Mouse (Mus musculus) right cerebral cortex, adult 18-20 months (tissue): ENCODE results near the gene Kcna7.
A peak's percentile ranks its signal among the peaks of the same experiment; 100 is the strongest.
"Not testable (repeated sequence)": the region's sequence is repeated elsewhere in the genome, so short reads cannot be mapped to it uniquely, and the experiment has no call there.

Experiments
- DNase-seq: peaks from one replicate; pipeline ENCODE4 v3.0.0; 2022; ENCODE audit warnings: mixed read lengths

Gene Kcna7

DNA sequence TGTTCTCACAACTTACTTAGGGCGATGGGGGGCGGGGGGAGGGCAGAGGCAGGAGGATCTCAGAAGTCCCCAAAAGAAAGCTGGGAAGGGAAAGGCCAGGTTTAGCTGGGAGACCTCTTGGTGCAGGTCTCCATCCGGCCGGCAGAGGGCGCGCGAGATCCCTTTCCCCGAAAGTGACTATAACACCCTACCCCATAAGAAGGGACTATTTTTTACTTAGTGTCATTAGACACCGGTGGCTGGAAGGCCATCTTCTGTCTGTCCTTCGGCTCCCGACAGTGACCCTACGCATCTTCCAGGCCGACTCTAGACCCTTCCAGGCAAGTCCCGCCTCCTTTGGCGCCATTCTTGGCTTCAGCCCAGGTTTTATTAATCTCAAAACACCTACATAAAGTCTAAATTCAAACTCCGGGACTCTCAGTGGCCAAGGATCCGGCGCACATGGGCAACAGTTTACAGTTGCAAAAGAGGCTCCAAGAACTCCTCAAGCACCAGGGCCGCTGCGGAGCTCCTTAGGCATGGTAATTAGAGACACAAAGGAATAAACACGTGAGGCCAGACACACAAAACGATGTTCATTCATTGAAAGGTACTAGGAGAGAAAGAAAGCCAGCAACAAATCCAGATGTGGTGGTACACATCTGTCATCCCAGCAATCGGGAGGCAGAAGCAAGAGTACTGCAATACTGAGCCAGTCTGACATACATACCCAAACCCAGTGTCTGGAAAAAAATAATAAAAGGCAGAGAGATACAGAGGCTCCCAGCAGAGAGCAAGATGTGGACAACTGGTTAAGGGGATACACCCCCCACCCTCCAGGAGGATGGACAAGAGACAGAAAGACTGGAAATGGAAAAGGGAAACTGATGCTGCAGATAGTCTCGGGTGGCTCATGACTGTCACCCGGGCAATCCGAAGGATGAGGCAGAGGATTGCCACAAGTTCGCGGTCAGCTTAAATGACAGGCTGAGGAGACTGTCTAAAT lies at the start of gene Kcna7:
Kcna7 (plus strand) TSS at position 563 of the 985 bp plus-strand sequence.
- peak; percentile 54 for DNase-seq

DNA sequence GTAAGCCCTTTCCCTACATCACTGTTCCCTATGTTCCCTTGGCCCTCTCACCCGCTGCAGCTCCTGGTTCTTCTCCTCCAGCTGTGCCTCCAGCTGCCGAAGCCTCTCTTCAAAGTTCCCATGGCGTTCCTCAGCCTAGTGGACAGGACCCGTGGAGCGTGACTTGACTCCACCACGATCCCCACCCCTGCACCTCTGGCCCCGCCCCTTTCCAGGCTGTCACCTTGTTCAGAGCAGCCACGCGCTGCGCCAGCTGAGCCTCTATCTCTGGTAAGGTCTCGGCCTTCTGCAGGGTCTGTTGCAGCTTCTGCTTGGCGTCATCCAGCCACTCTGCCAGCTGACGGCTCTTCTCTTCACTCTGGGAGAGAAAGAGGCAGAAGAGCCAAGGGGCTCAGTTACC lies 49.4 kb upstream of the Kcna7 start:
- DNase-seq: no peak

DNA sequence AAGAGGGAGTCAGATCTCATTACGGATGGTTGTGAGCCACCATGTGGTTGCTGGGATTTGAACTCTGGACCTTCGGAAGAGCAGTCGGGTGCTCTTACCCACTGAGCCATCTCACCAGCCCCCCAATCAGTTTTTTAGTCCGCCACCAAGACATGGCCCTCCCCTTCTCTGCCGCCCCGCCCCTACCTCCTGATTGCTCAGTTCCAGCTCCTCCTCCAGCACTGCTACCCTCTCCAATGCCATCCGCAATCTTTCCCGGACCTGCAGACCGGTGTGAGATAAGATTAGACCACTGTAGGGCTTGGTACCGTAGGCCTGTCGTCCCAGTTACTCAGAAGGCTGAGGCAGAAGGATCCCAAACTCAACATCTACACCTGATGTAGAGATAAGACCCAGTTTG lies 46.4 kb upstream of the Kcna7 start:
- not testable (repeated sequence) for DNase-seq

DNA sequence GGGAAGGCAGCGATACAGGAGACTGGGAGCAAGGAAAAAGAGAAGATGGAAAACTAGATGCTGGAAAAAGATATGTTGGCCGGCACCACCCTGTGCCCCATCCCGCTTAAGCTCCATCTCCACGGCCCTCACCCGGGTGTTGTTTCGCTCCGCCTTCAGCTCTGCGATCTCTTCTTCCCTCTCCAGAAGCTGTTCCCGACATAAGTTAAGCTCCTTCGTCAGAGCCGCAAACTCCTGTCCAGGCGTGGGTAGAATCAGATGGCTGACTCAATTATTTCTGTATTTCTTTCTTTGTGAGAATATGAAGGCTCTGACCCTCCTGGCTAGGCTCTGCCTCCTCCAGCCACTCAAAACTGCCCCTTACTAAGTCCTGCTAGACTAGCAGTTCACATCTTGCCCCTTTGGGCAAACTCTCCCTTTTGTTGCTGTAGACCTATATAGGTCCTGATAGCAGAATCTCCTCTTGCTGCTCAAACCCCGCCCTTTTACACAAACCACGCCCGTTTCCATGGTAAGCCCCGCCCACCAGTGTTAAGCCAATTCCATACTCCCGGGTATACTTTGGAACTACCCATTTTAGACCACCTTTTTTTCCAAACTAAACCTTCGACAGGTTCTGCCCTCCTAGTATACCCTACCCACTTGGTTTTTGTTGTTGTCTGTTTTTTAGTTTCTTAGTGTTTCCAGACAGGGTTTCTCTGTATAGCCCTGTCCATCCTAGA lies 44.9 kb upstream of the Kcna7 start:
- DNase-seq: no peak

DNA sequence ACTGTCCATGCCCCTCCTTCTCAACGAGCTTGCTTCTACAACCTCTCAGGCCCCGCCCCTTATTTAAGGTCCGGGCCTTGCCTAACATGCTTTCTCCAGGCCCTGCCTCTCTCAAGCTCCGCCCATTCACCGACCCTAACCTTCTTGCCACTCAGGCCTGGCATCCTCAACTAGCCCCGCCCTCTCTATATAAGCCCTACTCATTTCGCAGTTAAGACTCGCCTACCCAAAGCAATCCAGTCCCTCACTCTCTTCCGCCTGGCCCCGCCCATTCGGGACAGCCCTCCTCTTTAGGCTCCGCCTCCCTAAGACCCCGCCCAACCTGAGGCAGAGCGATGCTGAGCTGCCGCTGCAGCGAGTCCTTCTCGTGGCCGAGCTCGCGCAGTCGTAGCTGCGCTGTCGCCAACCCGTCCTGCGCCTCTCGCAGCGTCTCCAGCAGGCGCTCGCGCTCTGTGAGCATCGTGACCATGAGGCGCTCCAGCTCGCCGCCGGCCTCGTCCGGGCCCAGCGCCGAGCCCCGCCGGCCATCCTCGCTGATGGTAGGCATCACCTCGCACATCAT lies 44.1 kb upstream of the Kcna7 start:
- DNase-seq: peak; percentile 89

DNA sequence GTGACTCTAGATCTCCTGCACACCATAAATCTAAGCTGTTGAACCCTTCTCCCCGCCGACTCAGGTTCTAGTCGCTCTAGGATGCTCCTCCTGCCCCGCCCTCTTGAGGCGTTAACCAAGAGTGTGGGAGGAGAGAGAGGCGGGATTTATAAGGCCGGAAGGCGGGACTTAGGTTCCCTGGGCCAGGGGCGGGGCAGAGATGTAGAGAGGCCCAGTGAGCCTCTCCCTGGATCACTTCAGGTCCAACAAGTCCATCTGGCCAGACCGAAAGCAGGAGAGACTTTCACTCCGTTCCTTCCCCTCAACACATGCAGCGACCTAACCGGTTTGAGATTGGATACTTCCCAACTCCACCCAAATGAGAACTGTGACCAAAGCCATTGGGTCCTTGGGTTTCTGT lies 42.7 kb upstream of the Kcna7 start:
- no peak for DNase-seq

DNA sequence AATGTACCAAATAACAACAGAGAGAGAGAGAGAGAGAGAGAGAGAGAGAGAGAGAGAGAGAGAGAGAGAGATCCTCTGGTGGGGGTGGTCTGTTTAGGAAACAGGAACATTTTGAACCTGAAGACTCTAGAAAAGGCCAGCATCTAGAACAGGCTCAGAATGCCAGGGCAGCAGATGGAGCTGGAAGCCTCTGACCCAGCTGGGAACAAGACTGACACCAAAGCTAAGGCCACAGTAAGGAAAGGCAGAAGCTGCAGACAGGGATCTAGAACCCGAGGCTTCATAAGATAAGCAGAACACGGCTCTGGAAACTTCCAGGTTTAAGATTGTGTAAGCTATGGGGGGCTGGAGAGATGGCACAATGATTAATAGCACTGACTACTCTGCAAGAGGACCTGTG lies 41.5 kb upstream of the Kcna7 start:
- DNase-seq: no peak

DNA sequence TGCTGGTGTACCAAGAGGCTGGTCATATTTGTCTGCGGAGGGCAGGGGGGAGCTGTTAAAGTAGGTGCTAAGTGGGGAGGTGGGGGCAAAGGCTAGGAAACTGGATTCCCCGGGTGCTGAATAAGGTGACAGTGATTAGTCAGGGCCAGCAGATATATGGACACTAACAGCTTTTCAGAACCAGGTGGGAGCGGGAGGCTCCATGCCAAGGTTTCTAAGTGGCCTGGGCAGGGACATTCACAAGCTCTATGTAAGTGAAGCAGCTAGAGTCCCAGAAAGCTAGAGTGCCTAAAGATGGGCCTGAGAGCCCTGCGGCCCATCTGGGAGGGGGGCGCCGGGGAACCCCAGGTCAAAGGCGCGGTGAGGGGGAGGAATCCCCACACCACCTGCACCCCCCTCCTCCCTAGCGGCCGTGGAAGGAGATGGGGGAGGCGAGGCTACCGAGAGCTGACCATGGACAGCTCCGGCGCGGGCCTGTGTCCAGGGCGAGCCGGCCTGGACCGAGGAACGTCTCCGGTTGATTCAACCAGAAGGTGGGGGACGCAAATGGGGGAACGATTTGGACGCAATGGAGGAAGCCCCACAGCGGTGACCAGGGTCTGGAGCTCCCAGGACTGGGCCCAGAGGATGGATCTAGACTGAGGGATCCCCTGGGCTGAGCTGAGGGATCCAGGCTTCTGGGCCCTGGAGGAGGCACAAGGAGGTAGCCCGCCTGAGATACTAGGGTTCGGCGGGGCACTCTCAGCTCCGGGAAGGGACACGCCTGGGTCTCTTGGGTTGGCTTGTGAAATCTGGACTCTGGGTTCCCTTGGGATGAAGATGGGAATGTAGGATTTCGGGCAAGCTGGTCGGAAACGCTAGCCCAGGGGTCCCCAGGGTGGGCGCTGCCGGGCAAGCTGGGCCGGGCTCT lies 39.5 kb upstream of the Kcna7 start:
- DNase-seq: no peak

DNA sequence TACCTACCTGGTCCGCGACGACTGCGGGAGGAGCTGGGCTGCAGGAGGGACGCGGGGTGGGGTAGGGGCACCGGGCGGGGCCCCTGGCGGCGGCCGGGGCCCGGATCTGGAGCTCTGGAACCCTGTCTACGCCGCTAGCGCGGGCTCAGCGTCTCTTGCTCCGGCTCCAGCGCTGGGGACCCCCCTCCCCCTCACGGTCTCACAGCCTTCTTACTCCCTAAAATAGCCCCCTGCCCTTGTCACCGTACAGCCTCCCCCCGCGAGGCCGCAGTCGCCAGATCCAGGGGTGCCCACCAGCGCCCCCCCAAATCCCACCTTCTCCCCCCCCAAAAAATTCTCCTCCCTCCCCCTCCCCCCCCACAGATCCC lies 38.8 kb upstream of the Kcna7 start, which contains the start of gene Ppfia3:
Ppfia3 (minus strand) TSS at position 368 of the 368 bp plus-strand sequence.
- DNase-seq: no peak

DNA sequence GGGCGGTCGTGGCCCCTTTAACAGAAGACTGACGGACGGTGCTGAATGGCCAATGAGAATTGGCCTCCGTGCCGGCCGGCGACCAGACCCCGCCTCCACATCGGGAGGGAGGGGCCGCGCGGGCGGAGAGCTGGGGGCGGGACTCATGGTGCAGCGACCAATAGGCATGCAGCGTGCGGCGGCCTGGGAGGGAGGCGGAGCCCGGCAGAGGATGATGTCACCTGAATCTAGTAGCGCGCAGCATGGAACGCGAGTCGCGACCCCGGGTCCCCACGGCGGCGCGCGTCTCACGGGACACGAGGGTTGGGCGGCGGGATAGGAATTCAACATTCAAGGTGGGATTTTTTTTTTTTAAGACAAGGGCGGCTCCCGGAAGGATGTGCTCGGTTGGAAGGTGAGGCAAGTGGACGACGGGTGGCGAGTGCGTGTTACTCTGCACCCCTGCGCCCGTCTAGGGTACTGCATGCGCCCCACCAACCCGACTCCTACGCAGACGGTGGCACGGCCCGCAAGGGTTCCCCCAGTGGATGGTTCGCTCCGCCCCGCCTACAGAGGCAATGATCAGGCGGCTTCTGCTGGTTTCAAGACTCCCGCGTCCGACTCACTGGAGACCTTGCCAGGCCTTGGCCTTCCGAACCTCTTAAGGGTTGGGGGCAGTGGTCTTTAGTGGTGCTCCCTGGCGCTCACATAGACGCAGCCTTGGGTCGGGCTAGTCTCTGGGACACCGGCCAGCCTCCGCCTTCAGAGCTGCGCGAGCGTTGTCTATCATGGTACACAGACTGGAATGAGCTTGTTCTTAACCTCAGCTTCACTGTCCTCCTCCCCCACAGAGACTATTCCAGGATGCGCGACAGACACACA lies 38.2 kb upstream of the Kcna7 start:
- peak; percentile 98 for DNase-seq

DNA sequence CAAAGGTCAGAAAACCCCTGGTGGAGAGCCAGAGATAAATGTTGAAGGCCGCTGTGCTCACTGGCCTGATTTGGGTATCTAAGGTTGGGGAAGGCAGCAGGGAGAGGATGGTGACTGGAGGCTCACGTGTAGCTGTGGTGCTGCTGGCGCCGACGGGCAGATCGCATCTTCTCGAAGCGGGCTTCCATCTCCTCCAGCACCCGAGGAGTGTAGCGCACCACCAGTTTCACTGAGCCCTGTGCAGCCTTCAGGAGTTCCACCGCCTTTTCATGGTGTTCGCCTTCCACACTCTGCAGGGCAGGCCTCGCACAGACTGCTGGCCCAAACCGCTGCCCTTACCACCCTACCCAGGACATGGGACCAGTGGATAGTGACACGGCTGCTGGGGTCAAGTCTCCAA lies 37.3 kb upstream of the Kcna7 start:
- peak; percentile 38 for DNase-seq

DNA sequence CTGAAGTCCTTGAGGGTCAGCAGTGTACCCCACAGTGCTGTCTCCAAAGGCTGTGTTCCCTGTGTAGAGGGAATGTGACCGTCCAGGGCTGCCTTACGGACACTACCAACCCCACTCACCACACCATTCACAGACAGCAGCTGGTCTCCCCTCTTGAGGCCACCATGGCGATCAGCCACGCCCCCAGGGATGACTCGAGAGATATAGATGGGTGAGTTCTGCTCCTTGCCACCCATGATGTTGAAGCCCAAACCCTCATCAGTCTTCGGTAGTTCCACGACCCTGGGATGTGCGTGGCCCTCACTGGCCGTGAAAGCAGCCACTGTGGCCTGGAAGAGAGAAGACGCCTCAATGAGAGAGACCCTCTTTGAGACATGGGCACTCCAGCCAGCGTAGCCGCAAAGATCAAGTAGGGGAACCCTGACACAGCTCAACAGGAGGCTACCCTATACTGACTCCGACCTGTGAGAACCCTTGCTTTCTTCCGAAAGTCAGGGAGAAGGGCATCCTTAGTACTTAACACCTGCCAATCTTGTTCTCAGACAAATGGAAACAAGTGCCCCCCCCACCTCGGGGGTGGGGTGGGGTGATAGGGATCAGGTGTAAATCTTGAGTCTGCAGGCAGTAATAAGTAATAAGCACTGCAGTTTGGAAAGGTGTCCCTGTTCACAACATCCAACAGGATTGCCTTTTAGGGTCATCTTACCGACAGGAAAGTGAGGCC lies 36.3 kb upstream of the Kcna7 start:
- DNase-seq: no peak

DNA sequence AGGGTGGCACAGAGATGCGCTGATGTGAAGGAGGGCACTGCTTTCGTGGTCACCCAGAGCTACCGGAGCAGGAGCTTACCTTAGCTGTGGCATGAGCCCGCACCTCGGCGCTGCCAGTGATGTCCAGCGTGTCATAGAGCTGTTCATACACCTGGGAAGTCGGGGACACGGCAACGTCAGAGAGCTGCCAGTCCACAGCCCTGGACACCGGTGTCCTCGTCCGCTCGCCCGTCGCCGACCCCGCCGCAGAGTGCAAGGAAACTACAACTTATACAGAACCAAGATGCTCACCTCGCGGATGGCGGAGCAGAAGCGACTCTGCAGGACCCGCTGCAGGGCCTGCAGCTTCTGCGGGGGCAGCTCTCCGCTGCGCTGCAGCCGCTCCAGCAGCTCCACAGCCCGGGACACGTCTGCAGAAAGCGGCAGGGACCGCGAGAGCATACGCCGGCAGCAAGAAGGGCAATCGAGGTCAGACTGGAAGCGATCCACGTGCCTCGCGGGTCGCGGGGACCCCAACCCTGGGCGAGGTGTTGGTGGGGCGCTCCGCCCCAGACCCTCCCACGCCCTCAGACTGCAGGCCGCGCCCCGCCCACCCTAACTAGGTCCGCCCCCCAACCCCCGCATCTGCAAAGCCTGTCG lies 35.5 kb upstream of the Kcna7 start:
- DNase-seq: no peak

DNA sequence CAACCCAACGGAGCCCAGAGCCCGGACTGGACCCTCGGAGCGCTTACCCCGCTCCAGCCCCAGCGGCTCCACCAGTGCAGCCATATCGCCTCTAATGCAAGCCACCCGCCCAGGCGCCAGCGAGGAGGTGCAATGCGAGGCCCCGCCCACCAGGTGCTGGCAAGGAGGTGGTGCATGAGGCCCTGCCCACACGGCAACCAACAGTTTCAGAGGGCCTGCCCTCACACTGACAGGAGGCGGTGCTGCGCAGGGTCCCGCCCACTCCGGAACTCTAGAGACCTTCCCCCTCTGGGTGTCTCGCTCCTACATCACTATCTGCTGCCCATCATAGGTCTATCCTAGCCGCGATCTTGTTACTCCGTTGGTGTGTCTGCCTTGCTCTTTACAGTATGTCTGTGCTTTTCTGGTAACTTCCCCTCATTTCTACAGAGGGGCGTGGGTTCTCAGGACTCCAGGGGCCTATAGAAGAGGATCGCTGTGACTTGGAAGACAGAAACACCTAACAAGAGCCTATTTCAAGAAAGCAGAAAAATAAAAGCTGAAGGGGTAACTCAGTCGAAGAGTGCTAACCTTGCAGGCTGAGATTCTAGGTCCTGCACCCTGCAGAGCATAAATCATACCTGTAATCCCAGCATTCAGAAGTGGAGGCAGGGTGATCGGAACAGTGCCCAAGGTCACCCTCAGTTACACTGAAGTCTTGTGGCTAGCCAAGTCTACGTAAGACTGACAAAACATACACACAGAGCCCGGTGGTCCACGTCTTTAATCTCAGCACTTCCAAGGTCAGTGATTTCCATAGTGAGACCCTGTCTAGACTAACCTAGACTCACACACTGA lies 34.8 kb upstream of the Kcna7 start, which contains the start of gene Lin7b:
Lin7b (minus strand) TSS at position 109 of the 837 bp plus-strand sequence.
- peak; percentile 95 for DNase-seq

DNA sequence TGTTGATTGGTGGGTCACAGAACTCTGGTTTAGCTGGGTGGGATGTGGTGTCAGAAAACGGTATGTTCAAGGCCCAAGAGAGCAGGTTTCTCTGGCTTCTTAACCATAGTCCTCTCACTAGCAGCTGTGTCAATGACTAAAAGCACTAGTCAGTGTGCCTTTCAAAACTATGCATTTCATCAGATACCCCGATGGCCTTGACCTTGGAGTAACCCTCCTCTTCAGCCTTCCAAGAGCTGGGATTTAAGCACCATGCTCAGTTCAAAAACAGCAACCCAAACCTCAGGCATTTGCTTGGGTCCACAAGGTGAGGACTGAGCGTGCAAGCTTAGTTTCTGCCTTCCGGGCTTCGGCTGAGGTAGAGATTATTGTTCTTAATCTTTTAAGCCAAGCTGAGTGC lies 33.1 kb upstream of the Kcna7 start:
- DNase-seq: no peak

DNA sequence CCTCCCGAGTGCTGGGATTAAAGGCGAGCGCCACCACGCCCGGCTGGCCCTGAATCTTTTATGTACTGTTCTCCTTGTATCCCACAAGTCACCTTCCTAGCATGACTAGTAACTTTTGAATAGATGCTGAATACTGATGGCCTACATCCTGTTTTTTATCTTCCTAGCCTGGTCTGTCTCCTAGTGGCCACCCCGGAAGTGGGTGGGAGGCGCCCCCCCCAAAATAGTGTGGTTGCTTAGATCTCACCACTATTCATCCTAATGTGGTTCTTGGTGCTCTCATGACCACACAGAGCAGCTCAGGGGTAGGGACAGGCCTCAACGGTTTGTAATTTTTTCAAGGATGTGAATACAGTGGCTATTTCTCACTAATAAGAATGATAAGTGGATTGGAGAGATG lies 30.8 kb upstream of the Kcna7 start:
- DNase-seq: no peak

DNA sequence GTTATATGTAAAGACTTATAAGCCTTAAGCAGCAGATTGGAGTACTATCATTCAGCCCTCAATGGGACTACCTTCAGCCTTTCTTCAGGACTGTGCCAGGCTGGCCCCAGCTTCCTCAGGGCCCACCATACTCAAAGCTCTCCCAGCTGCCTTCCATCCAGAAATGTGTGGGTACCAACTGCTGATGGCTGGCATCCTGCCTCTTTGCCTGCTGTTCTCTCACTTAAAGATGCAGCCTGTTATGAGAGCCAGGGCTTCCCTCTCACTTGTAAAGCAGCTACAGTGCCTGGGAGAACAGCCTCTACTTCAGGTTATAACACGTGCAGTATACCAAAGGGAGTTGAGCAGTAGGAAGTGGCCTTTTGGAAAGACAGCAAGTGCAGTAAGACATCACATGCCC lies 29.4 kb upstream of the Kcna7 start:
- DNase-seq: no peak

DNA sequence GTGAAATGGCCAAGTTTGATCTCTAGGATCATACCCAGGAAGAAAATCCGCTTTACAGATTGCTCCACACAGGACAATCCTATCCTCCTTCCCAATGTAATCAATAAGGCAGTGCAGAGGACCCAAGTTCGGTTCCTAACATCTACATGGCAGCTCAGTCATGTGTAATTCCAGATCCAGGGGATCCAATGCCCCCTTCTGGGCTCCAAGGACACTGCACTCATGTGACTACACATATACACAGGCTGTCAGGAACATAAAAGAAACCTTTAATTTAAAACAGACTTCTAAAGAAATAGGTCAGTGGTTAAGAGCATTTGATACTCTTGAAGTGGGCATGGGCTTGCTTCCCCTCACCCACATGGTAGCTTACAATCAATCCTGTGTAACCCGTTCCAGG lies 19.4 kb upstream of the Kcna7 start:
- DNase-seq: no peak

DNA sequence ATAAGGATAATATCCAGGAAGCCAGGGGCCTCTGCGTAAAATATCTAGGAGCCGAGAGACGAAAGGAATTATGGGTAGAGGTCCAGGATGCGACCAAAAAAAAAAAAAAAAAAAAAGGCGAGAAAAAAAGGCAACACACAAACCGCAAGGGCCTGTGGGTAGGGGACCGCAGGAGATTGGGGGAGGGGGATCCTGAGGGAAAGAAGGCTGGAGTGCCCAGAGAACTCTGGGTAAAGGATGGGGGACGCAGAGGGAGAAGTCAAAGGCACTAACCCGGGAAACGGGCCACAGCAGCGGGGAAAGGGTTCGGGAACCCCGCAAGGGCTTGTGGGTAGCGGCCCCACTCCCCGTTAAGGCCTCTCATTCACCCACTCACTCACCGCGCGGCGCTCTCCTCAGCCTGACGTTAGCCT lies 10.3 kb upstream of the Kcna7 start:
- DNase-seq: no peak
